In genomic region chr17:10626299-10627095, GRCm38 (mm10) we compare ENCODE assay signal across 17 mouse cellular contexts.
DNase-seq lines count a peak whose midpoint lies in the region; ATAC-seq and TF ChIP-seq lines count a peak whose summit lies in the region.
"Had no signal": no experiment of that assay in that cellular context is flagged by ENCODE, and none has a peak within 500 bp of the region (broad histone marks: within the 10 kb centered on the region; RNA-seq: fewer than 3 reads in every experiment).

No protein-coding gene starts in this region.

- peaks cover 18% of the 10 kb centered on the region for H3K4me1 ChIP-seq in hindbrain, embryonic 15.5 days (replicated peaks)
- peaks cover 22% of the 10 kb centered on the region for H3K4me1 ChIP-seq in hindbrain, embryonic 12.5 days
- no peaks in the 10 kb centered on the region for H3K4me1 ChIP-seq in kidney, postnatal 0 days (replicated peaks; ENCODE audit: insufficient read depth, low read length)
- H3K4me1 ChIP-seq: limb, embryonic 15.5 days; lung, embryonic 15.5 days had no signal

- DNase-seq in R1 (ENCODE audit: low read depth, low spot score): peak; percentile 65
- peak; percentile 47 for DNase-seq in brain, embryonic 14.5 days (ENCODE audit: low read depth)
- peak; percentile 15 for DNase-seq in kidney, postnatal 0 days (ENCODE audit: low spot score)
- no peak for DNase-seq in thymus, postnatal 25 days
- DNase-seq: adrenal gland, postnatal 36 days; gastrocnemius, postnatal 14 days; right cerebral cortex, postnatal 4 days had no signal

- 67% methylated on average over 13 of the region's 13 CpGs for WGBS in hindbrain, embryonic 15.5 days
- 60% methylated on average over 13 of the region's 13 CpGs for WGBS in hindbrain, embryonic 12.5 days
- WGBS in kidney, postnatal 0 days: 69% methylated on average over 13 of the region's 13 CpGs

- H3K9me3 ChIP-seq in hindbrain, embryonic 15.5 days: no peaks in the 10 kb centered on the region
- no peaks in the 10 kb centered on the region for H3K9me3 ChIP-seq in hindbrain, embryonic 12.5 days (replicated peaks)
- H3K9me3 ChIP-seq in kidney, postnatal 0 days (replicated peaks; ENCODE audit: low read length): no peaks in the 10 kb centered on the region
- H3K9me3 ChIP-seq: limb, embryonic 15.5 days; lung, embryonic 15.5 days; neural tube, embryonic 12.5 days had no signal

- H3K4me3 ChIP-seq in hindbrain, embryonic 15.5 days: no peak overlapping the region
- H3K4me3 ChIP-seq in hindbrain, embryonic 12.5 days: no peak overlapping the region
- no peak overlapping the region for H3K4me3 ChIP-seq in kidney, postnatal 0 days (replicated peaks; ENCODE audit: low read depth, low read length)
- H3K4me3 ChIP-seq: left cerebral cortex, adult 2 months; limb, embryonic 15.5 days; lung, embryonic 15.5 days; neural tube, embryonic 12.5 days had no signal

- no peak for ATAC-seq in hindbrain, embryonic 15.5 days (ENCODE audit: low FRiP score, low read depth)
- ATAC-seq in hindbrain, embryonic 12.5 days (ENCODE audit: low FRiP score): no peak
- no peak; the same call in 1 of the 2 replicates for ATAC-seq in kidney, postnatal 0 days (replicated peaks; ENCODE audit: low FRiP score, low read depth)
- ATAC-seq in erythroblast, adult 5-6 weeks (replicated peaks; ENCODE audit: low FRiP score, poor library complexity, severe bottlenecking): no peak
- ATAC-seq: CD4-positive, CD25-positive, alpha-beta regulatory T cell, adult 4 months; midbrain, embryonic 16.5 days had no signal

- no peak overlapping the region for H3K9ac ChIP-seq in hindbrain, embryonic 15.5 days
- no peak overlapping the region for H3K9ac ChIP-seq in hindbrain, embryonic 12.5 days
- H3K9ac ChIP-seq in kidney, postnatal 0 days (ENCODE audit: low read depth, low read length): no peak overlapping the region
- H3K9ac ChIP-seq: limb, embryonic 15.5 days; lung, embryonic 15.5 days; neural tube, embryonic 12.5 days had no signal

- TF ChIP-seq POLR2A in brain, embryonic 14.5 days (IDR thresholded peaks at IDR 0.05; ENCODE audit: borderline replicate concordance, extremely low read depth, insufficient read depth, insufficient read length, poor library complexity, severe bottlenecking): no peak

- no peak for TF ChIP-seq CTCF in brain, embryonic 14.5 days (IDR thresholded peaks at IDR 0.05; ENCODE audit: borderline replicate concordance, extremely low read depth, insufficient read depth, insufficient read length)
- TF ChIP-seq CTCF in kidney, postnatal 0 days (IDR thresholded peaks at IDR 0.05; ENCODE audit: low read depth): no peak

- H3K4me2 ChIP-seq in hindbrain, embryonic 15.5 days: no peak overlapping the region
- no peak overlapping the region for H3K4me2 ChIP-seq in hindbrain, embryonic 12.5 days (replicated peaks)
- no peak overlapping the region for H3K4me2 ChIP-seq in kidney, postnatal 0 days (ENCODE audit: low read length)
- H3K4me2 ChIP-seq: heart, embryonic 11.5 days; limb, embryonic 15.5 days; lung, embryonic 15.5 days; neural tube, embryonic 12.5 days had no signal

- H3K27ac ChIP-seq in hindbrain, embryonic 15.5 days (replicated peaks): 0 out of 2 replicates have a peak overlapping the region, but pooled peaks have one; percentile 30
- no peak overlapping the region for H3K27ac ChIP-seq in hindbrain, embryonic 12.5 days
- peak overlapping the region; percentile 6; the same call in 1 of the 2 replicates for H3K27ac ChIP-seq in kidney, postnatal 0 days
- H3K27ac ChIP-seq: left cerebral cortex, adult 2 months; limb, embryonic 15.5 days; lung, embryonic 15.5 days; neural tube, embryonic 12.5 days had no signal

- no peaks in the 10 kb centered on the region for H3K36me3 ChIP-seq in hindbrain, embryonic 15.5 days
- no peaks in the 10 kb centered on the region for H3K36me3 ChIP-seq in hindbrain, embryonic 12.5 days
- no peaks in the 10 kb centered on the region for H3K36me3 ChIP-seq in kidney, postnatal 0 days (ENCODE audit: insufficient read depth, low read length)
- H3K36me3 ChIP-seq: limb, embryonic 15.5 days; lung, embryonic 15.5 days; neural tube, embryonic 12.5 days had no signal

- no peaks in the 10 kb centered on the region for H3K27me3 ChIP-seq in hindbrain, embryonic 15.5 days
- no peaks in the 10 kb centered on the region for H3K27me3 ChIP-seq in hindbrain, embryonic 12.5 days
- no peaks in the 10 kb centered on the region for H3K27me3 ChIP-seq in kidney, postnatal 0 days (ENCODE audit: insufficient read depth, low read length)
- H3K27me3 ChIP-seq: limb, embryonic 15.5 days; lung, embryonic 15.5 days; neural tube, embryonic 12.5 days had no signal
